Mouse (Mus musculus): Measurements from ENCODE around the gene Cntn1.

DNA sequence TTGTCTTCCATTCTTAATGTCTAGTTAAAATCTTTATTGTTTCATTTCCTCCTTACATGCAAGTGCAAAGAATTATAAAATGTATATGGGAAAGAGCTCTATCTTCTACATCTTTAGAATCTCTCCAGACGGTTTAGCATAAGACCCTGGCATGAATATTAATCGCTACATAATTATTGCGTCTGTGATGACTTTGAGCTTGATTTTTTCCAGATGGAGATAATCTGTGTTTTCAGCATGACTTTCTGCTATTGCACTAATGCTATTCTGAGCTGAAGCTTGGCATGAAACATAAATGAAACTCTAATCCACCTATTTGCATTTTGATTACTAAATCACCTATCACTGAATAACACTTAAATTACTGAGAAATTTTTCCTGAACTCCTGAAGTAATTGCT is 82.0 kb downstream of the Cntn1 start:
- TF ChIP-seq POLR2A (IDR thresholded peaks at IDR 0.05; ENCODE audit: control insufficient read depth, low read depth, low read length) (no peak), CTCF (IDR thresholded peaks at IDR 0.05; ENCODE audit: control insufficient read depth, insufficient read depth, insufficient replicate concordance, low read depth, low read length) (no peak)
